Mouse (Mus musculus): Measurements from ENCODE around the gene Scn4a.
A peak's percentile ranks its signal among the peaks of the same experiment; 100 is the strongest.

Gene Scn4a

GRCm38 (mm10) chr11:106314333-106314812, 38.7 kb downstream of the Scn4a start, which contains the start of gene Cd79b:
Gene Cd79b (minus strand): TSS chr11:106314762.
- DNase-seq (ENCODE audit: low spot score): no peak

- no peak for DNase-seq (ENCODE audit: low spot score)
Observed at GRCm38 (mm10) chr11:106313533-106313932, 39.6 kb downstream of the Scn4a start.

GRCm38 (mm10) chr11:106310123-106310522, 43.0 kb downstream of the Scn4a start:
- no peak for DNase-seq (ENCODE audit: low spot score)

GRCm38 (mm10) chr11:106308162-106308561, 44.9 kb downstream of the Scn4a start:
- DNase-seq (ENCODE audit: low spot score): no peak

- no peak for DNase-seq (ENCODE audit: low spot score)
Observed at GRCm38 (mm10) chr11:106307432-106307831, 45.7 kb downstream of the Scn4a start.

GRCm38 (mm10) chr11:106306758-106307157, 46.3 kb downstream of the Scn4a start:
- DNase-seq (ENCODE audit: low spot score): no peak

- DNase-seq (ENCODE audit: low spot score): no peak
Observed at GRCm38 (mm10) chr11:106306065-106306385, 47.1 kb downstream of the Scn4a start.

GRCm38 (mm10) chr11:106305348-106306064, 47.6 kb downstream of the Scn4a start:
- DNase-seq (ENCODE audit: low spot score): no peak

GRCm38 (mm10) chr11:106302634-106303033, 50.5 kb downstream of the Scn4a start:
- peak; percentile 81 for DNase-seq (ENCODE audit: low spot score)

- no peak for DNase-seq (ENCODE audit: low spot score)
Observed at GRCm38 (mm10) chr11:106301765-106302164, 51.3 kb downstream of the Scn4a start, which contains the start of gene Gh. Gene Gh (minus strand): TSS chr11:106301865.

GRCm38 (mm10) chr11:106291861-106292260, 61.2 kb downstream of the Scn4a start:
- no peak for DNase-seq (ENCODE audit: low spot score)

- no peak for DNase-seq (ENCODE audit: low spot score)
Observed at GRCm38 (mm10) chr11:106290376-106290775, 62.7 kb downstream of the Scn4a start.

GRCm38 (mm10) chr11:106289369-106289768, 63.7 kb downstream of the Scn4a start:
- peak; percentile 78 for DNase-seq (ENCODE audit: low spot score)

GRCm38 (mm10) chr11:106286987-106287386, 66.1 kb downstream of the Scn4a start:
- no peak for DNase-seq (ENCODE audit: low spot score)

GRCm38 (mm10) chr11:106286206-106286605, 66.9 kb downstream of the Scn4a start:
- DNase-seq (ENCODE audit: low spot score): no peak

GRCm38 (mm10) chr11:106284126-106284525, 69.0 kb downstream of the Scn4a start:
- DNase-seq (ENCODE audit: low spot score): no peak

- no peak for DNase-seq (ENCODE audit: low spot score)
Observed at GRCm38 (mm10) chr11:106283371-106283770, 69.7 kb downstream of the Scn4a start.

- DNase-seq (ENCODE audit: low spot score): no peak
Observed at GRCm38 (mm10) chr11:106282452-106282851, 70.6 kb downstream of the Scn4a start.

- DNase-seq (ENCODE audit: low spot score): peak; percentile 97
Observed at GRCm38 (mm10) chr11:106276454-106276853, 76.6 kb downstream of the Scn4a start, which contains the start of gene Tcam1. Gene Tcam1 (plus strand): TSS chr11:106276672.

GRCm38 (mm10) chr11:106274971-106275411, 78.1 kb downstream of the Scn4a start:
- peak; percentile 88 for DNase-seq (ENCODE audit: low spot score)

GRCm38 (mm10) chr11:106274374-106274773, 78.7 kb downstream of the Scn4a start:
- DNase-seq (ENCODE audit: low spot score): no peak

GRCm38 (mm10) chr11:106273811-106274210, 79.3 kb downstream of the Scn4a start:
- DNase-seq (ENCODE audit: low spot score): no peak

GRCm38 (mm10) chr11:106273311-106273684, 79.8 kb downstream of the Scn4a start:
- DNase-seq (ENCODE audit: low spot score): peak; percentile 62
